In genomic region chr8:65030735-65031485, GRCm38 (mm10) we compare ENCODE assay signal across 33 mouse cellular contexts. TPM values are rescaled to one million over a fixed set of nuclear protein-coding genes. Genes with fewer than 3 reads are reported as not detected.
DNase-seq lines count a peak whose midpoint lies in the region; ATAC-seq and TF ChIP-seq lines count a peak whose summit lies in the region.
"Had no signal": no experiment of that assay in that cellular context is flagged by ENCODE, and none has a peak within 500 bp of the region (broad histone marks: within the 10 kb centered on the region; RNA-seq: fewer than 3 reads in every experiment).

No protein-coding gene starts in this region.

- no peak for TF ChIP-seq POLR2A in kidney, adult 2 months (IDR thresholded peaks at IDR 0.05; ENCODE audit: low read depth, low read length)
- no peak for TF ChIP-seq POLR2A in cerebellum, adult 2 months (IDR thresholded peaks at IDR 0.05; ENCODE audit: borderline replicate concordance, insufficient read depth, low read length)

- TF ChIP-seq CTCF in kidney, adult 2 months (conservative IDR thresholded peaks at IDR 0.05; ENCODE audit: insufficient read depth, insufficient read length, low read depth, low read length) = no peak
- TF ChIP-seq CTCF in cerebellum, adult 2 months (IDR thresholded peaks at IDR 0.05; ENCODE audit: borderline replicate concordance, insufficient read depth, low read depth, low read length) = no peak

- no peak for ATAC-seq in kidney, embryonic 16.5 days (ENCODE audit: low FRiP score, low TSS enrichment)
- ATAC-seq in midbrain, embryonic 11.5 days (ENCODE audit: low FRiP score) = no peak
- ATAC-seq in limb, embryonic 12.5 days (ENCODE audit: insufficient number of reproducible peaks, insufficient read depth, low FRiP score, low TSS enrichment, low read depth) = 0 out of 2 replicates have a peak, but pooled peaks have one; percentile 49
- no peak for ATAC-seq in forebrain, embryonic 11.5 days (replicated peaks; ENCODE audit: low FRiP score)
- ATAC-seq: activated CD4-positive, CD25-positive, alpha-beta regulatory T cell, adult 4 months; CD4-positive, CD25-positive, alpha-beta regulatory T cell, adult 4 months; forebrain, embryonic 14.5 days; forebrain, postnatal 0 days; hindbrain, postnatal 0 days had no signal

- H3K4me2 ChIP-seq in kidney, embryonic 16.5 days (replicated peaks; ENCODE audit: low read depth, low read length) = no peak overlapping the region
- no peak overlapping the region for H3K4me2 ChIP-seq in midbrain, embryonic 11.5 days
- H3K4me2 ChIP-seq in limb, embryonic 12.5 days = no peak overlapping the region
- H3K4me2 ChIP-seq in forebrain, embryonic 11.5 days (ENCODE audit: low read depth, low read length, severe bottlenecking) = no peak overlapping the region
- H3K4me2 ChIP-seq: heart, embryonic 13.5 days; hindbrain, embryonic 14.5 days had no signal

- H3K4me3 ChIP-seq in kidney, adult 2 months (ENCODE audit: insufficient read depth, low read depth, low read length) = no peak overlapping the region
- H3K4me3 ChIP-seq in kidney, embryonic 16.5 days (ENCODE audit: low read length) = no peak overlapping the region
- no peak overlapping the region for H3K4me3 ChIP-seq in midbrain, embryonic 11.5 days (ENCODE audit: low read depth, low read length)
- H3K4me3 ChIP-seq in midbrain, embryonic 10.5 days = no peak overlapping the region
- H3K4me3 ChIP-seq in limb, embryonic 12.5 days (replicated peaks) = no peak overlapping the region
- no peak overlapping the region for H3K4me3 ChIP-seq in cerebellum, adult 2 months (replicated peaks; ENCODE audit: insufficient read depth, low read depth, low read length)
- H3K4me3 ChIP-seq in forebrain, embryonic 11.5 days (ENCODE audit: low read depth, low read length) = no peak overlapping the region
- H3K4me3 ChIP-seq: forebrain, embryonic 10.5 days; gastrocnemius, adult 2 months; heart, embryonic 13.5 days had no signal

- WGBS in kidney, adult 2 months = 72% methylated on average over 4 of the region's 4 CpGs
- 80% methylated on average over 4 of the region's 4 CpGs for WGBS in kidney, embryonic 16.5 days
- 78% methylated on average over 4 of the region's 4 CpGs for WGBS in midbrain, embryonic 11.5 days
- WGBS in midbrain, embryonic 10.5 days = 81% methylated on average over 4 of the region's 4 CpGs
- 57% methylated on average over 4 of the region's 4 CpGs for WGBS in limb, embryonic 12.5 days
- WGBS in cerebellum, adult 2 months = 69% methylated on average over 4 of the region's 4 CpGs
- 86% methylated on average over 4 of the region's 4 CpGs for WGBS in forebrain, embryonic 11.5 days

- DNase-seq in kidney, adult 2 months = no peak
- peak; percentile 71 for DNase-seq in midbrain, embryonic 11.5 days (ENCODE audit: low spot score, missing footprints)
- DNase-seq in midbrain, embryonic 10.5 days (ENCODE audit: low spot score) = no peak
- peak; percentile 31 for DNase-seq in 3T3-L1 (ENCODE audit: low read depth, low spot score)
- DNase-seq in cerebellum, adult 2 months = no peak
- no peak for DNase-seq in forebrain, embryonic 11.5 days (ENCODE audit: low spot score)
- DNase-seq: adrenal gland, adult 8-10 months; adrenal gland, postnatal 25 days; cerebellum, adult 11-12 months; cerebellum, adult 9-10 months; cerebellum, postnatal 14 days; forebrain, postnatal 0 days; gastrocnemius, adult 2 months; gastrocnemius, postnatal 14 days; heart, adult 18-20 months; heart, postnatal 14 days; heart, postnatal 4 days had no signal

- H3K36me3 ChIP-seq in kidney, adult 2 months (ENCODE audit: control insufficient read depth, insufficient read depth, low read length) = no peaks in the 10 kb centered on the region
- no peaks in the 10 kb centered on the region for H3K36me3 ChIP-seq in kidney, embryonic 16.5 days (ENCODE audit: insufficient read depth, low read length)
- no peaks in the 10 kb centered on the region for H3K36me3 ChIP-seq in midbrain, embryonic 11.5 days (ENCODE audit: control insufficient read depth, insufficient read depth, low read length)
- no peaks in the 10 kb centered on the region for H3K36me3 ChIP-seq in midbrain, embryonic 10.5 days
- H3K36me3 ChIP-seq in limb, embryonic 12.5 days = no peaks in the 10 kb centered on the region
- H3K36me3 ChIP-seq in forebrain, embryonic 11.5 days (ENCODE audit: control insufficient read depth, insufficient read depth, low read length) = no peaks in the 10 kb centered on the region
- H3K36me3 ChIP-seq: forebrain, embryonic 10.5 days; heart, embryonic 13.5 days had no signal

- no peak overlapping the region for H3K9ac ChIP-seq in kidney, embryonic 16.5 days (replicated peaks; ENCODE audit: low read length)
- H3K9ac ChIP-seq in midbrain, embryonic 11.5 days (ENCODE audit: low read length) = no peak overlapping the region
- no peak overlapping the region for H3K9ac ChIP-seq in limb, embryonic 12.5 days (replicated peaks)
- H3K9ac ChIP-seq in forebrain, embryonic 11.5 days (ENCODE audit: low read length) = no peak overlapping the region
- H3K9ac ChIP-seq: forebrain, postnatal 0 days; heart, embryonic 13.5 days; hindbrain, embryonic 14.5 days had no signal

- H3K27ac ChIP-seq in kidney, adult 2 months (ENCODE audit: insufficient read depth, low read depth, low read length) = peak overlapping the region; percentile 90
- no peak overlapping the region for H3K27ac ChIP-seq in kidney, embryonic 16.5 days (ENCODE audit: low read length)
- H3K27ac ChIP-seq in midbrain, embryonic 11.5 days (ENCODE audit: low read depth, low read length) = no peak overlapping the region
- H3K27ac ChIP-seq in midbrain, embryonic 10.5 days (replicated peaks) = no peak overlapping the region
- H3K27ac ChIP-seq in limb, embryonic 12.5 days = peak overlapping the region; percentile 56; the same call in 1 of the 2 replicates
- H3K27ac ChIP-seq in cerebellum, adult 2 months (ENCODE audit: insufficient read depth, low read length) = no peak overlapping the region
- no peak overlapping the region for H3K27ac ChIP-seq in forebrain, embryonic 11.5 days (ENCODE audit: low read depth, low read length)
- H3K27ac ChIP-seq: forebrain, embryonic 10.5 days; gastrocnemius, adult 2 months; heart, embryonic 13.5 days; hindbrain, embryonic 14.5 days; hindbrain, postnatal 0 days had no signal

- H3K27me3 ChIP-seq in kidney, adult 2 months (replicated peaks; ENCODE audit: control insufficient read depth, insufficient read depth, low read length) = no peaks in the 10 kb centered on the region
- no peaks in the 10 kb centered on the region for H3K27me3 ChIP-seq in kidney, embryonic 16.5 days (ENCODE audit: insufficient read depth, low read length)
- H3K27me3 ChIP-seq in midbrain, embryonic 11.5 days (ENCODE audit: control insufficient read depth, insufficient read depth, low read length) = no peaks in the 10 kb centered on the region
- H3K27me3 ChIP-seq in midbrain, embryonic 10.5 days (ENCODE audit: low read depth, poor library complexity, severe bottlenecking) = peaks cover 12% of the 10 kb centered on the region; the same call in 1 of the 2 replicates
- no peaks in the 10 kb centered on the region for H3K27me3 ChIP-seq in limb, embryonic 12.5 days
- no peaks in the 10 kb centered on the region for H3K27me3 ChIP-seq in cerebellum, adult 2 months (ENCODE audit: control insufficient read depth, insufficient read depth, low read length)
- no peaks in the 10 kb centered on the region for H3K27me3 ChIP-seq in forebrain, embryonic 11.5 days (ENCODE audit: control insufficient read depth, insufficient read depth, low read length)
- H3K27me3 ChIP-seq: heart, embryonic 13.5 days had no signal

- no peaks in the 10 kb centered on the region for H3K9me3 ChIP-seq in kidney, embryonic 16.5 days (ENCODE audit: low read length)
- no peaks in the 10 kb centered on the region for H3K9me3 ChIP-seq in midbrain, embryonic 11.5 days (ENCODE audit: control insufficient read depth, low read length)
- no peaks in the 10 kb centered on the region for H3K9me3 ChIP-seq in midbrain, embryonic 10.5 days (replicated peaks)
- H3K9me3 ChIP-seq in limb, embryonic 12.5 days = no peaks in the 10 kb centered on the region
- H3K9me3 ChIP-seq in forebrain, embryonic 11.5 days (ENCODE audit: control insufficient read depth, low read length) = no peaks in the 10 kb centered on the region
- H3K9me3 ChIP-seq: forebrain, embryonic 10.5 days; heart, embryonic 13.5 days had no signal

- H3K4me1 ChIP-seq in kidney, adult 2 months (ENCODE audit: control insufficient read depth, insufficient read depth, low read length) = peaks cover 7% of the 10 kb centered on the region; the same call in 1 of the 2 replicates
- peaks cover 20% of the 10 kb centered on the region for H3K4me1 ChIP-seq in kidney, embryonic 16.5 days (ENCODE audit: insufficient read depth, low read length)
- H3K4me1 ChIP-seq in midbrain, embryonic 11.5 days (ENCODE audit: control insufficient read depth, insufficient read depth, low read length) = no peaks in the 10 kb centered on the region
- H3K4me1 ChIP-seq in midbrain, embryonic 10.5 days = peaks cover 22% of the 10 kb centered on the region
- H3K4me1 ChIP-seq in limb, embryonic 12.5 days (replicated peaks) = peaks cover 39% of the 10 kb centered on the region
- no peaks in the 10 kb centered on the region for H3K4me1 ChIP-seq in cerebellum, adult 2 months (ENCODE audit: control insufficient read depth, insufficient read depth, low read length)
- H3K4me1 ChIP-seq in forebrain, embryonic 11.5 days (replicated peaks; ENCODE audit: control insufficient read depth, insufficient read depth, low read length) = 0 out of 2 replicates have a peak, but pooled peaks cover 2% of the 10 kb centered on the region

RNA-seq across cellular contexts. Expression of gene Apela, which starts 6.2 kb away (rescaled TPM):
- polyA plus RNA-seq in kidney, adult 2 months (2012; rRNA removed) = 79.9 and 119 TPM in 2 replicates
- 13.8 and 18.9 TPM in 2 replicates for polyA plus RNA-seq in kidney, embryonic 16.5 days (2015; fragmentation: Nextera tagmentation; extraction: Ambion mirVana)
- 1.3 and 2.3 TPM in 2 replicates for polyA plus RNA-seq in midbrain, embryonic 11.5 days (2014; fragmentation: Nextera tagmentation; extraction: Ambion mirVana)
- 1.5 and 1.6 TPM in 2 replicates for polyA plus RNA-seq in midbrain, embryonic 10.5 days (2016; fragmentation: Nextera tagmentation; extraction: Ambion mirVana)
- polyA plus RNA-seq in limb, embryonic 12.5 days (2016; fragmentation: Nextera tagmentation; extraction: Ambion mirVana) = 10.6 and 11.2 TPM in 2 replicates
- not detected in 2 replicates for polyA plus RNA-seq in cerebellum, adult 2 months (2012; rRNA removed)
- 5.6 and 5.7 TPM in 2 replicates for polyA plus RNA-seq in forebrain, embryonic 11.5 days (2014; fragmentation: Nextera tagmentation; extraction: Ambion mirVana)
- polyA plus RNA-seq: activated CD4-positive, CD25-positive, alpha-beta regulatory T cell, adult 4 months; C2C12; CD4-positive, CD25-positive, alpha-beta regulatory T cell, adult 4 months had no signal

RNA-seq across cellular contexts. Expression of gene Trim60, which starts 12.5 kb away (rescaled TPM):
- 0.27 and 0.41 TPM in 2 replicates for polyA plus RNA-seq in kidney, adult 2 months (2012; rRNA removed)
- 0.07 and 0.08 TPM in 2 replicates for polyA plus RNA-seq in kidney, embryonic 16.5 days (2015; fragmentation: Nextera tagmentation; extraction: Ambion mirVana)
- not detected in 2 replicates for polyA plus RNA-seq in midbrain, embryonic 11.5 days (2014; fragmentation: Nextera tagmentation; extraction: Ambion mirVana)
- not detected in 2 replicates for polyA plus RNA-seq in midbrain, embryonic 10.5 days (2016; fragmentation: Nextera tagmentation; extraction: Ambion mirVana)
- polyA plus RNA-seq in limb, embryonic 12.5 days (2016; fragmentation: Nextera tagmentation; extraction: Ambion mirVana) = 0.15 TPM in 1 of 2 replicates, not detected in the other
- polyA plus RNA-seq in cerebellum, adult 2 months (2012; rRNA removed) = not detected in 2 replicates
- 0.13 TPM in 1 of 2 replicates, not detected in the other for polyA plus RNA-seq in forebrain, embryonic 11.5 days (2014; fragmentation: Nextera tagmentation; extraction: Ambion mirVana)
- polyA plus RNA-seq: activated CD4-positive, CD25-positive, alpha-beta regulatory T cell, adult 4 months; brain, embryonic 14.5 days; C2C12; CD4-positive, CD25-positive, alpha-beta regulatory T cell, adult 4 months; embryonic facial prominence, embryonic 11.5 days; embryonic facial prominence, embryonic 14.5 days; forebrain, embryonic 10.5 days; forebrain, embryonic 14.5 days; forebrain, postnatal 0 days; frontal cortex, adult 2 months; heart, embryonic 13.5 days; heart, embryonic 16.5 days; hindbrain, embryonic 11.5 days; hindbrain, postnatal 0 days had no signal

RNA-seq across cellular contexts. Expression of gene Trim61, which starts 12.6 kb away (rescaled TPM):
- 0.37 and 0.69 TPM in 2 replicates for polyA plus RNA-seq in kidney, adult 2 months (2012; rRNA removed)
- 0.15 and 0.57 TPM in 2 replicates for polyA plus RNA-seq in kidney, embryonic 16.5 days (2015; fragmentation: Nextera tagmentation; extraction: Ambion mirVana)
- polyA plus RNA-seq in midbrain, embryonic 11.5 days (2014; fragmentation: Nextera tagmentation; extraction: Ambion mirVana) = not detected in 2 replicates
- polyA plus RNA-seq in midbrain, embryonic 10.5 days (2016; fragmentation: Nextera tagmentation; extraction: Ambion mirVana) = 0.07 TPM in 1 of 2 replicates, not detected in the other
- 0.20 TPM in 1 of 2 replicates, not detected in the other for polyA plus RNA-seq in limb, embryonic 12.5 days (2016; fragmentation: Nextera tagmentation; extraction: Ambion mirVana)
- polyA plus RNA-seq in cerebellum, adult 2 months (2012; rRNA removed) = not detected in 2 replicates
- not detected in 2 replicates for polyA plus RNA-seq in forebrain, embryonic 11.5 days (2014; fragmentation: Nextera tagmentation; extraction: Ambion mirVana)
- polyA plus RNA-seq: activated CD4-positive, CD25-positive, alpha-beta regulatory T cell, adult 4 months; brain, embryonic 14.5 days; C2C12; CD4-positive, CD25-positive, alpha-beta regulatory T cell, adult 4 months; embryonic facial prominence, embryonic 11.5 days; embryonic facial prominence, embryonic 14.5 days; forebrain, embryonic 14.5 days; forebrain, postnatal 0 days; frontal cortex, adult 2 months; hindbrain, embryonic 11.5 days; hindbrain, postnatal 0 days had no signal

RNA-seq across cellular contexts. Expression of gene Trim75, which starts 43.3 kb away (rescaled TPM):
- polyA plus RNA-seq in kidney, adult 2 months (2012; rRNA removed) = 0.03 and 0.10 TPM in 2 replicates
- polyA plus RNA-seq in kidney, embryonic 16.5 days (2015; fragmentation: Nextera tagmentation; extraction: Ambion mirVana) = 0.09 TPM in 1 of 2 replicates, not detected in the other
- not detected in 2 replicates for polyA plus RNA-seq in midbrain, embryonic 11.5 days (2014; fragmentation: Nextera tagmentation; extraction: Ambion mirVana)
- polyA plus RNA-seq in midbrain, embryonic 10.5 days (2016; fragmentation: Nextera tagmentation; extraction: Ambion mirVana) = not detected in 2 replicates
- 0.13 TPM in 1 of 2 replicates, not detected in the other for polyA plus RNA-seq in limb, embryonic 12.5 days (2016; fragmentation: Nextera tagmentation; extraction: Ambion mirVana)
- polyA plus RNA-seq in cerebellum, adult 2 months (2012; rRNA removed) = not detected in 2 replicates
- 0.19 TPM in 1 of 2 replicates, not detected in the other for polyA plus RNA-seq in forebrain, embryonic 11.5 days (2014; fragmentation: Nextera tagmentation; extraction: Ambion mirVana)
- polyA plus RNA-seq: brain, embryonic 14.5 days; CD4-positive, CD25-positive, alpha-beta regulatory T cell, adult 4 months; embryonic facial prominence, embryonic 11.5 days; embryonic facial prominence, embryonic 14.5 days; forebrain, embryonic 10.5 days; frontal cortex, adult 2 months; heart, embryonic 13.5 days; heart, embryonic 16.5 days; hindbrain, embryonic 11.5 days; hindbrain, embryonic 14.5 days; hindbrain, postnatal 0 days had no signal

RNA-seq across cellular contexts. Expression of gene Gm10663, which starts 43.9 kb away (rescaled TPM):
- polyA plus RNA-seq in kidney, adult 2 months (2012; rRNA removed) = not detected in 2 replicates
- polyA plus RNA-seq in kidney, embryonic 16.5 days (2015; fragmentation: Nextera tagmentation; extraction: Ambion mirVana) = not detected in 2 replicates
- polyA plus RNA-seq in midbrain, embryonic 11.5 days (2014; fragmentation: Nextera tagmentation; extraction: Ambion mirVana) = not detected in 2 replicates
- polyA plus RNA-seq in midbrain, embryonic 10.5 days (2016; fragmentation: Nextera tagmentation; extraction: Ambion mirVana) = not detected in 2 replicates
- not detected in 2 replicates for polyA plus RNA-seq in limb, embryonic 12.5 days (2016; fragmentation: Nextera tagmentation; extraction: Ambion mirVana)
- polyA plus RNA-seq in cerebellum, adult 2 months (2012; rRNA removed) = not detected in 2 replicates
- not detected in 2 replicates for polyA plus RNA-seq in forebrain, embryonic 11.5 days (2014; fragmentation: Nextera tagmentation; extraction: Ambion mirVana)
- polyA plus RNA-seq: activated CD4-positive, CD25-positive, alpha-beta regulatory T cell, adult 4 months; brain, embryonic 14.5 days; C2C12; CD4-positive, CD25-positive, alpha-beta regulatory T cell, adult 4 months; embryonic facial prominence, embryonic 11.5 days; embryonic facial prominence, embryonic 14.5 days; forebrain, embryonic 10.5 days; forebrain, embryonic 14.5 days; forebrain, postnatal 0 days; frontal cortex, adult 2 months; heart, embryonic 13.5 days; heart, embryonic 16.5 days; hindbrain, embryonic 11.5 days; hindbrain, embryonic 14.5 days; hindbrain, postnatal 0 days had no signal

Comparison
In these comparisons a context has a peak if more than half of its experiments do, and no peak if none do; other contexts are left out.
1. DNase-seq: peak in midbrain, embryonic 11.5 days (single experiment) and 3T3-L1 (single experiment); none in kidney, adult 2 months (single experiment), midbrain, embryonic 10.5 days (single experiment), cerebellum, adult 2 months (0 of 2) and forebrain, embryonic 11.5 days (single experiment).
2. H3K27ac ChIP-seq: peak in kidney, adult 2 months (single experiment) and limb, embryonic 12.5 days (single experiment); none in kidney, embryonic 16.5 days (single experiment), midbrain, embryonic 11.5 days (single experiment), midbrain, embryonic 10.5 days (single experiment), cerebellum, adult 2 months (single experiment) and forebrain, embryonic 11.5 days (single experiment).